Comparison of ENCODE assay signal across 16 mouse cellular contexts in genomic region chr8:84813830-84814229, GRCm38 (mm10). TPM values are rescaled to one million over a fixed set of nuclear protein-coding genes. Genes with fewer than 3 reads are reported as not detected.
DNase-seq lines count a peak whose midpoint lies in the region; ATAC-seq and TF ChIP-seq lines count a peak whose summit lies in the region.
"Had no signal": no experiment of that assay in that cellular context is flagged by ENCODE, and none has a peak within 500 bp of the region (broad histone marks: within the 10 kb centered on the region; RNA-seq: fewer than 3 reads in every experiment).

No protein-coding gene starts in this region.

- no peak for DNase-seq in layer of hippocampus, adult 2 months (ENCODE audit: low spot score in 2 of 2)
- DNase-seq in layer of hippocampus, adult 18-20 months (ENCODE audit: low spot score in 2 of 2), result no peak
- peak; percentile 56 for DNase-seq in brain, adult 2 months (ENCODE audit: low read depth, low spot score)
- DNase-seq in brain, embryonic 14.5 days (ENCODE audit: low read depth), result peak; percentile 48
- DNase-seq in hindbrain, embryonic 14.5 days (ENCODE audit: low spot score), result no peak
- DNase-seq in left cerebral cortex, adult 11 months (ENCODE audit: low spot score), result no peak
- no peak for DNase-seq in adrenal gland, adult 2 months
- no peak for DNase-seq in spleen, adult 18-20 months
- DNase-seq: adrenal gland, adult 8-10 months had no signal

- no peak for TF ChIP-seq POLR2A in brain, embryonic 14.5 days (IDR thresholded peaks at IDR 0.05; ENCODE audit: borderline replicate concordance, extremely low read depth, insufficient read depth, insufficient read length, poor library complexity, severe bottlenecking)

- peaks cover 9% of the 10 kb centered on the region for H3K27me3 ChIP-seq in hindbrain, embryonic 14.5 days (ENCODE audit: control insufficient read depth, insufficient read depth, low read length)

- no peaks in the 10 kb centered on the region for H3K36me3 ChIP-seq in hindbrain, embryonic 14.5 days (replicated peaks; ENCODE audit: control insufficient read depth, insufficient read depth)
- H3K36me3 ChIP-seq: embryonic facial prominence, embryonic 15.5 days; limb, embryonic 10.5 days had no signal

- no peak overlapping the region for H3K4me3 ChIP-seq in layer of hippocampus, adult 2 months
- H3K4me3 ChIP-seq in hindbrain, embryonic 14.5 days (replicated peaks; ENCODE audit: low read length), result no peak overlapping the region
- H3K4me3 ChIP-seq: embryonic facial prominence, embryonic 15.5 days; heart, embryonic 13.5 days; left cerebral cortex, adult 2 months; limb, embryonic 10.5 days; megakaryocyte, embryonic 14.5 days; myocyte had no signal

- TF ChIP-seq CTCF in layer of hippocampus, adult 2 months (conservative IDR thresholded peaks at IDR 0.05), result no peak
- TF ChIP-seq CTCF in brain, embryonic 14.5 days (IDR thresholded peaks at IDR 0.05; ENCODE audit: borderline replicate concordance, extremely low read depth, insufficient read depth, insufficient read length), result no peak

- H3K27ac ChIP-seq in layer of hippocampus, adult 2 months, result peak overlapping the region; percentile 79
- peak overlapping the region; percentile 81 for H3K27ac ChIP-seq in hindbrain, embryonic 14.5 days
- H3K27ac ChIP-seq: embryonic facial prominence, embryonic 15.5 days; heart, embryonic 13.5 days had no signal

- no peak for ATAC-seq in hindbrain, embryonic 14.5 days (ENCODE audit: low FRiP score)
- ATAC-seq: liver, postnatal 0 days had no signal

- no peak overlapping the region for H3K4me2 ChIP-seq in hindbrain, embryonic 14.5 days (replicated peaks)
- H3K4me2 ChIP-seq: embryonic facial prominence, embryonic 15.5 days; heart, embryonic 13.5 days had no signal

- H3K4me1 ChIP-seq in hindbrain, embryonic 14.5 days (replicated peaks; ENCODE audit: control insufficient read depth, insufficient read depth, low read length), result peaks cover 15% of the 10 kb centered on the region

- H3K9me3 ChIP-seq in hindbrain, embryonic 14.5 days (ENCODE audit: control insufficient read depth, low read length), result no peaks in the 10 kb centered on the region
- H3K9me3 ChIP-seq: embryonic facial prominence, embryonic 15.5 days; heart, embryonic 13.5 days; limb, embryonic 10.5 days; megakaryocyte, embryonic 14.5 days had no signal

- no peak overlapping the region for H3K9ac ChIP-seq in hindbrain, embryonic 14.5 days
- H3K9ac ChIP-seq: embryonic facial prominence, embryonic 15.5 days; heart, embryonic 13.5 days; liver, postnatal 0 days had no signal

- WGBS in hindbrain, embryonic 14.5 days, result 82% methylated on average over 3 of the region's 3 CpGs

RNA-seq across cellular contexts. Expression of gene Dand5, which starts 8.8 kb away (rescaled TPM):
- 10 to 100 TPM; 11.9 TPM for total RNA-seq in layer of hippocampus, adult 2 months (2021)
- total RNA-seq in layer of hippocampus, adult 18-20 months (2021), result 10 to 100 TPM; 10.7 to 10.9 TPM
- 8.0 and 8.9 TPM in 2 replicates for polyA plus RNA-seq in brain, embryonic 14.5 days (2012; rRNA removed)
- 13.5 and 14.6 TPM in 2 replicates for polyA plus RNA-seq in hindbrain, embryonic 14.5 days (2014; fragmentation: Nextera tagmentation; extraction: Ambion mirVana)
- total RNA-seq in adrenal gland, adult 2 months (2021), result 10 to 100 TPM; 11.5 to 12.2 TPM
- 5.1 and 7.0 TPM in 2 replicates for polyA plus RNA-seq in adrenal gland, adult 2 months (2012; rRNA removed)

RNA-seq across cellular contexts. Expression of gene Nfix, which starts 13.7 kb away (rescaled TPM):
- 100 to 1,000 TPM; 408 to 482 TPM for total RNA-seq in layer of hippocampus, adult 2 months (2021)
- 100 to 1,000 TPM; 379 to 429 TPM for total RNA-seq in layer of hippocampus, adult 18-20 months (2021)
- 34.0 and 46.8 TPM in 2 replicates for polyA plus RNA-seq in brain, embryonic 14.5 days (2012; rRNA removed)
- 78.8 and 82.4 TPM in 2 replicates for polyA plus RNA-seq in hindbrain, embryonic 14.5 days (2014; fragmentation: Nextera tagmentation; extraction: Ambion mirVana)
- 100 to 1,000 TPM in 1 of 2 experiments, 10 to 100 TPM in 1; 91.3 to 113 TPM for total RNA-seq in adrenal gland, adult 2 months (2021)
- polyA plus RNA-seq in adrenal gland, adult 2 months (2012; rRNA removed), result 47.0 and 59.9 TPM in 2 replicates

RNA-seq across cellular contexts. Expression of gene Gadd45gip1, which starts 17.5 kb away (rescaled TPM):
- total RNA-seq in layer of hippocampus, adult 2 months (2021), result 10 to 100 TPM; 23.3 to 26.1 TPM
- 10 to 100 TPM; 27.3 to 27.4 TPM for total RNA-seq in layer of hippocampus, adult 18-20 months (2021)
- 30.1 and 39.2 TPM in 2 replicates for polyA plus RNA-seq in brain, embryonic 14.5 days (2012; rRNA removed)
- 35.0 and 37.4 TPM in 2 replicates for polyA plus RNA-seq in hindbrain, embryonic 14.5 days (2014; fragmentation: Nextera tagmentation; extraction: Ambion mirVana)
- 10 to 100 TPM; 72.6 to 74.9 TPM for total RNA-seq in adrenal gland, adult 2 months (2021)
- polyA plus RNA-seq in adrenal gland, adult 2 months (2012; rRNA removed), result 141 and 196 TPM in 2 replicates

RNA-seq across cellular contexts. Expression of gene Rad23a, which starts 26.6 kb away (rescaled TPM):
- total RNA-seq in layer of hippocampus, adult 2 months (2021), result 10 to 100 TPM; 63.4 to 75.9 TPM
- total RNA-seq in layer of hippocampus, adult 18-20 months (2021), result 10 to 100 TPM; 63.8 to 77.0 TPM
- polyA plus RNA-seq in brain, embryonic 14.5 days (2012; rRNA removed), result 63.7 and 66.0 TPM in 2 replicates
- polyA plus RNA-seq in hindbrain, embryonic 14.5 days (2014; fragmentation: Nextera tagmentation; extraction: Ambion mirVana), result 75.7 and 81.1 TPM in 2 replicates
- total RNA-seq in adrenal gland, adult 2 months (2021), result 100 to 1,000 TPM; 122 to 141 TPM
- 128 and 131 TPM in 2 replicates for polyA plus RNA-seq in adrenal gland, adult 2 months (2012; rRNA removed)

RNA-seq across cellular contexts. Expression of gene Calr, which starts 32.9 kb away (rescaled TPM):
- 100 to 1,000 TPM; 457 to 504 TPM for total RNA-seq in layer of hippocampus, adult 2 months (2021)
- 100 to 1,000 TPM; 506 to 521 TPM for total RNA-seq in layer of hippocampus, adult 18-20 months (2021)
- polyA plus RNA-seq in brain, embryonic 14.5 days (2012; rRNA removed), result 374 and 466 TPM in 2 replicates
- polyA plus RNA-seq in hindbrain, embryonic 14.5 days (2014; fragmentation: Nextera tagmentation; extraction: Ambion mirVana), result 574 and 709 TPM in 2 replicates
- total RNA-seq in adrenal gland, adult 2 months (2021), result 100 to 1,000 TPM; 684 to 730 TPM
- polyA plus RNA-seq in adrenal gland, adult 2 months (2012; rRNA removed), result 88.2 and 91.2 TPM in 2 replicates

Comparison
In these comparisons a context has a peak if more than half of its experiments do, and no peak if none do; other contexts are left out.
1. DNase-seq: peak in brain, adult 2 months (single experiment) and brain, embryonic 14.5 days (single experiment); none in layer of hippocampus, adult 2 months (0 of 2), layer of hippocampus, adult 18-20 months (0 of 2), hindbrain, embryonic 14.5 days (single experiment), left cerebral cortex, adult 11 months (single experiment), adrenal gland, adult 2 months (single experiment) and spleen, adult 18-20 months (0 of 2).